Mouse (Mus musculus): ENCODE data around the gene Nav2.

- TF ChIP-seq POLR2A (IDR thresholded peaks at IDR 0.05; ENCODE audit: insufficient read length, low read depth) (no peak), USF1 (IDR thresholded peaks at IDR 0.05; ENCODE audit: low read depth) (no peak), MAX (IDR thresholded peaks at IDR 0.05; ENCODE audit: low read depth) (no peak), REST (IDR thresholded peaks at IDR 0.05; ENCODE audit: insufficient read depth, insufficient read length) (no peak), TCF12 (IDR thresholded peaks at IDR 0.05; ENCODE audit: insufficient read depth, poor library complexity, severe bottlenecking) (no peak), MYOD1 (IDR thresholded peaks at IDR 0.05; ENCODE audit: control insufficient read depth in 1 of 3, insufficient read length in 2 of 3, low read depth in 2 of 3) (no peak), SRF (IDR thresholded peaks at IDR 0.05; ENCODE audit: control insufficient read depth, insufficient read length, low read depth) (no peak), E2F4 (IDR thresholded peaks at IDR 0.05; ENCODE audit: insufficient read depth) (no peak)
These were observed 612.0 kb downstream of the Nav2 start for GRCm38 (mm10) chr7:49520504-49520903.
